Mouse (Mus musculus) liver, embryonic 14.5 days (tissue): ENCODE results near the gene Zcchc17.

Experiments used
- CTCF ChIP-seq: IDR thresholded peaks from 2 replicates; pipeline ENCODE4 v1.5.1; 2016; ENCODE audit warnings: antibody characterized with exemption, low read depth, control low read depth
- EP300 ChIP-seq: IDR thresholded peaks from 2 replicates; pipeline ENCODE4 v1.6.1; 2016; ENCODE audit warnings: antibody characterized with exemption, low read depth

- TF ChIP-seq CTCF (no peak), EP300 (no peak)
Measured at GRCm38 (mm10) chr4:130352588-130352987, 7.2 kb downstream of the Zcchc17 start.
